Mouse (Mus musculus): ENCODE results near the gene 1700029I15Rik.

DNA sequence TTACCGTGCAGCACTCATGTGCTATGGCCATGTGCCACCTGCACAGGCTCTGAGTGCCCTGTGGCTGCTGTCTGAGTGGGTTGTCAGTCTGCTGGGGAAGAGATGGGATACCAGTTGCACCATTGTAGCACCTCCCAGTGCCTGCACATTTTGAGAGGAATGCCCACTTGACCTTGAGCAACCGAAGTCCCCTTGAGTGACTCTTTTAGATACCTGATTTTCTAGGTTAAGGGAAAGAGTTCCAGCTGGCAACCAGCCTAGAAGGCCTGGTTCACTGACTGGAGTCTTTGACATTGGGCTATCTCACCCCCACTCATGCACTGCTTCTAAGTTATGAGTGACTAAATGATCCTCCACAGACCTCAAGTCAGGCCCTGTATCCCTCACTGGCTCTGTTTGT, 23.0 kb upstream of the 1700029I15Rik start:
- TF ChIP-seq MYOG (IDR thresholded peaks at IDR 0.05; ENCODE audit: control insufficient read depth in 1 of 3, insufficient read depth in 1 of 3, insufficient read length in 2 of 3, low read depth in 2 of 3) (no peak), MYOD1 (IDR thresholded peaks at IDR 0.05; ENCODE audit: control insufficient read depth in 1 of 3, insufficient read length in 2 of 3, low read depth in 2 of 3) (no peak), POLR2A (IDR thresholded peaks at IDR 0.05; ENCODE audit: insufficient read length, low read depth) (no peak), CEBPB (IDR thresholded peaks at IDR 0.05; ENCODE audit: insufficient read depth, poor library complexity, severe bottlenecking) (no peak), E2F4 (IDR thresholded peaks at IDR 0.05; ENCODE audit: insufficient read depth) (no peak), MAX (IDR thresholded peaks at IDR 0.05; ENCODE audit: low read depth) (no peak), USF1 (IDR thresholded peaks at IDR 0.05; ENCODE audit: low read depth) (no peak)

All from myocyte (in vitro differentiated cells).